Mouse (Mus musculus): ENCODE measurements around the gene Znhit3. TPM values are rescaled to one million over a fixed set of nuclear protein-coding genes. Genes with fewer than 3 reads are reported as not detected.

Znhit3 gene
- polyA plus RNA-seq, 1 experiment from 2014 or later, result 37.1 TPM

DNA sequence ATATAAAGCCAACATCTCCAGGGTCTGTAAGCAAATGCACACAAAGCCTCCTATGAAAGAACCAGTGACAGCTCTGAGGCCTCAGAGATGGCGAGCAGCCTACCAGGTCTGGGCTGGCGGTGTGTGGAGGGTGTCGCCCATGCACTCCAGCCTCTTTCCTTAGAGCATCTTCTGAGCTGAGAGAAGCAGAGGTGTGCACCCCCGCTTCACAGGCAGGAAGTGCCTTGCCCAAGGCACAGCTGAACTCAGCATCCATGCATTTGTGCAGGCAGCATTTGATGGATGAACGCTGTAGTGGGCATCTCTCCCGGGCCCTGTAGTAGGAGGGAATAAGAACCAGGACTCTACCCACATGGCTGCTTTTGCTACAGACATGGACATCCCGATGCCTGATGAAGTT, 24.5 kb downstream of the Znhit3 start:
- WGBS, result 93% methylated on average over 7 of the region's 7 CpGs

DNA sequence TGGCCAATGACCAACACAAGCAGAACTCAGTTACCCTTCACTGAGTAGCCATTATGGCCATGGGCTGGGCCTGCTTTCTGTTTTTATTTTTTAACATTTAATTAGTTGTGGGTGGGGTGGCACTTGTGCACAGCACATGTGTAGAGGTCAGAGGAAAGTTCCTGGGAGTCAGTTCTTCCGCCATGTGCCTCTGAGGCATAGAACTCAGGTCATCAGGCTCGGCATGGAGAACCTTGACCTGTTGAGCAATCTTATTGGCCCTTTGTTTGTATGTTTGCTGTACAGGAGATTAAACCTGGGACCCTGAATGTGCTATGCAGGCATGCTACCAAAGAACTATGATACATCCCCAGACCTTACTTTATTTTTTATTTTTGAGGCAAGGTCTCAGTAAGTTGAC, 26.7 kb downstream of the Znhit3 start:
- ATAC-seq (ENCODE audit: insufficient number of reproducible peaks, low FRiP score), result no peak
- Histone ChIP-seq H3K27me3 (replicated peaks) (no peaks in the 10 kb centered on the region), H3K27ac (ENCODE audit: poor library complexity, severe bottlenecking) (no peak overlapping the region), H3K4me1 (replicated peaks) (no peaks in the 10 kb centered on the region), H3K36me3 (peaks cover 86% of the 10 kb centered on the region), H3K4me2 (no peak overlapping the region), H3K4me3 (no peak overlapping the region), H3K9ac (no peak overlapping the region), H3K9me3 (replicated peaks) (no peaks in the 10 kb centered on the region)
- WGBS, result 87% methylated on average over 2 of the region's 2 CpGs

More for the DNA sequence above, 24.5 kb downstream of the Znhit3 start:
- H3K9ac ChIP-seq, result no peak overlapping the region
- no peak overlapping the region for H3K4me3 ChIP-seq
- H3K9me3 ChIP-seq (replicated peaks), result no peaks in the 10 kb centered on the region
- no peaks in the 10 kb centered on the region for H3K27me3 ChIP-seq (replicated peaks)
- H3K36me3 ChIP-seq, result peaks cover 87% of the 10 kb centered on the region
- H3K4me1 ChIP-seq (replicated peaks), result no peaks in the 10 kb centered on the region
- ATAC-seq (ENCODE audit: insufficient number of reproducible peaks, low FRiP score), result no peak
- H3K4me2 ChIP-seq, result no peak overlapping the region
- no peak overlapping the region for H3K27ac ChIP-seq (ENCODE audit: poor library complexity, severe bottlenecking)

GRCm38 (mm10) chr11:84888025-84888424, 28.1 kb downstream of the Znhit3 start:
- Histone ChIP-seq H3K36me3 (peaks cover 89% of the 10 kb centered on the region), H3K27me3 (replicated peaks) (no peaks in the 10 kb centered on the region), H3K9me3 (replicated peaks) (no peaks in the 10 kb centered on the region), H3K9ac (no peak overlapping the region), H3K4me2 (no peak overlapping the region), H3K4me1 (replicated peaks) (no peaks in the 10 kb centered on the region), H3K27ac (ENCODE audit: poor library complexity, severe bottlenecking) (no peak overlapping the region), H3K4me3 (no peak overlapping the region)
- no peak for ATAC-seq (ENCODE audit: insufficient number of reproducible peaks, low FRiP score)
- 92% methylated on average over 8 of the region's 8 CpGs for WGBS

DNA sequence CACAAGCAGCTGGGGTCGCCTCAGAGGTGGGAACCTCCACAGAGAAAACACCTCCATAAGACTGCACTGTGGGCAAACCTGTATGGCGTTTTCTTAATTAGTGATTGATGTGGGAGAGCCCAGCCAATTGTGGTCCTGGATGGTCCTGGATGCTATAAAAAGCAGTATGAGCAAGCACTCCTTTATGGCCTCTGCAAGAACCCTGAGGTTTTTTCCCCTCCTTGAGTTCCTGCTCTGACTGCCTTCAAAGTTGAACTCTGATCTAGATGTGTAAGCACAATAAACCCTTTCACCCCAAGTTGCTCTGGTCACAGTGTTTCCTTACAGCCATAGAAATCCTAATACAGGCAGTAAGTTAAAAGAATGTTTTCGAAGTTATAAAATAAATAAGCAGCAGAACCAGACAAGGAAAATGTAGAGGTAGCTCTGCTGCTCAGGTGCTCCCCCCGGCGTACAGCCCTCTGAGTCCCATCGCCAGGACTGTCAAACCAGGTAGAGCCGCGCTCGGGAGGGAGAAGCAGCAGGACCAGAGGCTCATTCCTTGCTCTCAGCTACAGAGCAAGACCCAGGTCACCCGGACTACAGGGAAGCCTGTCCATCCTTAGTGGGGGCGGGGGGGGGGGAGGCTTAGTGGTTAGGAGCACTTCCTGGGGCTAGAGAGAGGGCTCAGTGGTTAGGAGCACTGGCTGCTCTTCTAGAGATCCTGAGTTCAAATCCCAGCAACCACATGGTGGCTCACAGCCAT, 29.2 kb downstream of the Znhit3 start:
- no peak for ATAC-seq (ENCODE audit: insufficient number of reproducible peaks, low FRiP score)
- Histone ChIP-seq H3K9ac (no peak overlapping the region), H3K27me3 (replicated peaks) (no peaks in the 10 kb centered on the region), H3K36me3 (peaks cover 85% of the 10 kb centered on the region), H3K9me3 (replicated peaks) (no peaks in the 10 kb centered on the region), H3K4me1 (replicated peaks) (no peaks in the 10 kb centered on the region), H3K27ac (ENCODE audit: poor library complexity, severe bottlenecking) (no peak overlapping the region), H3K4me3 (no peak overlapping the region), H3K4me2 (no peak overlapping the region)
- WGBS, result 88% methylated on average over 11 of the region's 11 CpGs

GRCm38 (mm10) chr11:84886236-84886635, 29.9 kb downstream of the Znhit3 start:
- WGBS, result 89% methylated on average over 5 of the region's 5 CpGs
- Histone ChIP-seq H3K4me1 (replicated peaks) (peaks cover 5% of the 10 kb centered on the region), H3K4me2 (no peak overlapping the region), H3K9ac (no peak overlapping the region), H3K27ac (ENCODE audit: poor library complexity, severe bottlenecking) (no peak overlapping the region), H3K9me3 (replicated peaks) (no peaks in the 10 kb centered on the region), H3K36me3 (peaks cover 78% of the 10 kb centered on the region), H3K27me3 (replicated peaks) (no peaks in the 10 kb centered on the region), H3K4me3 (no peak overlapping the region)
- ATAC-seq (ENCODE audit: insufficient number of reproducible peaks, low FRiP score), result no peak

DNA sequence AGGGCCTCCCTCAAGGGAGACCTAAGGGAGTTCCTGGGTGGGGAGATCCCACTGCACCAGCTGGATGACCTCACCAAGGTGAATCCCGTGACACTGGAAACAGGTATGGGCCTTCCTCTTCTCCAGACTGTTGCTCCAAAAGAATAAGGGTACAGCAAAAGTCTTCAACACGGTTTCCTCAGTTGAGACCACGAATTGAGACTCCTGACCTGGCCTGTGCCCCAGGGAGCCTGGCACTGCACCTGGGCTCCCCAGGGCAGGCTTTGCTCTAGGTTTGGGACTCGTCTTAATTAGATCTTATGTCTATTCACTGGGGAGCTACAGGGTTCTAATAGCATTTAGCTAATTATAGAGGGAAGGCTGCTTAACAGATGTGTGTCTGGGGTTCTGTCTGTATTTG, 30.9 kb downstream of the Znhit3 start:
- Histone ChIP-seq H3K4me1 (replicated peaks) (peaks cover 11% of the 10 kb centered on the region), H3K4me3 (no peak overlapping the region), H3K4me2 (no peak overlapping the region), H3K36me3 (peaks cover 74% of the 10 kb centered on the region), H3K9ac (no peak overlapping the region), H3K9me3 (replicated peaks) (no peaks in the 10 kb centered on the region), H3K27me3 (replicated peaks) (no peaks in the 10 kb centered on the region), H3K27ac (ENCODE audit: poor library complexity, severe bottlenecking) (no peak overlapping the region)
- no peak for ATAC-seq (ENCODE audit: insufficient number of reproducible peaks, low FRiP score)
- WGBS, result 83% methylated on average over 4 of the region's 4 CpGs

DNA sequence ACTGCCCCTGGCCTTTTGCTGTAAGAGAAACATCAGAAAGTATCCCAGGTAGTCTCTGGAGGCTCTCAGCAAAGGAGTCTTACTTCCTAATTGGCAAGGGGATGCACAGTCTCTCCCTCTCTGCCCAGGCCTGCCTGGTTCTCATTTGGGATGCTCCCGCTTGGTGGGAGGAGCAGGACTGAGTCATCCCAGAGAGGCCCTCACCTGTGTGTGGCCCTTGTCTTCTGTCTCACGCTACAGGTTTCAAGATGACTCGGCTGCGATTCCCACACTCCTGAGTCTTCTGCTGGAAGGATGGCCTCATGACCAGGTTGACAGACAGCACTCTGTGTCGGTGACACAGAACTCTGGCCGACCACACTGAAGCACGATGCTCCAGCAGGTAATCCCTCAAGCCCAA, 33.8 kb downstream of the Znhit3 start:
- H3K27me3 ChIP-seq (replicated peaks), result no peaks in the 10 kb centered on the region
- WGBS, result 92% methylated on average over 7 of the region's 7 CpGs

GRCm38 (mm10) chr11:84880971-84881370, 35.2 kb downstream of the Znhit3 start:
- peaks cover 47% of the 10 kb centered on the region for H3K36me3 ChIP-seq

More for the DNA sequence above, 33.8 kb downstream of the Znhit3 start:
- H3K36me3 ChIP-seq, result peaks cover 56% of the 10 kb centered on the region
- ATAC-seq (ENCODE audit: insufficient number of reproducible peaks, low FRiP score), result no peak
- no peak overlapping the region for H3K4me2 ChIP-seq
- no peak overlapping the region for H3K27ac ChIP-seq (ENCODE audit: poor library complexity, severe bottlenecking)
- no peaks in the 10 kb centered on the region for H3K9me3 ChIP-seq (replicated peaks)
- H3K9ac ChIP-seq, result no peak overlapping the region
- peaks cover 16% of the 10 kb centered on the region for H3K4me1 ChIP-seq (replicated peaks)
- H3K4me3 ChIP-seq, result no peak overlapping the region

GRCm38 (mm10) chr11:84880465-84880961, 35.7 kb downstream of the Znhit3 start:
- ATAC-seq (ENCODE audit: insufficient number of reproducible peaks, low FRiP score), result peak; percentile 71
- peaks cover 44% of the 10 kb centered on the region for H3K36me3 ChIP-seq
- H3K27ac ChIP-seq (ENCODE audit: poor library complexity, severe bottlenecking), result peak overlapping the region; percentile 87
- H3K9me3 ChIP-seq (replicated peaks), result no peaks in the 10 kb centered on the region
- H3K4me1 ChIP-seq (replicated peaks), result peaks cover 16% of the 10 kb centered on the region
- under 1% methylated on average over 24 of the region's 24 CpGs for WGBS
- peak overlapping the region; percentile 84 for H3K9ac ChIP-seq
- H3K4me2 ChIP-seq, result peak overlapping the region; percentile 94
- no peaks in the 10 kb centered on the region for H3K27me3 ChIP-seq (replicated peaks)
- H3K4me3 ChIP-seq, result peak overlapping the region; percentile 82

More at GRCm38 (mm10) chr11:84880971-84881370, 35.2 kb downstream of the Znhit3 start:
- peaks cover 16% of the 10 kb centered on the region for H3K4me1 ChIP-seq (replicated peaks)
- no peaks in the 10 kb centered on the region for H3K27me3 ChIP-seq (replicated peaks)
- peak overlapping the region; percentile 94 for H3K4me2 ChIP-seq
- WGBS, result 54% methylated on average over 9 of the region's 9 CpGs
- no peak for ATAC-seq (ENCODE audit: insufficient number of reproducible peaks, low FRiP score)
- H3K27ac ChIP-seq (ENCODE audit: poor library complexity, severe bottlenecking), result peak overlapping the region; percentile 87
- no peaks in the 10 kb centered on the region for H3K9me3 ChIP-seq (replicated peaks)
- H3K9ac ChIP-seq, result peak overlapping the region; percentile 84
- H3K4me3 ChIP-seq, result peak overlapping the region; percentile 82

DNA sequence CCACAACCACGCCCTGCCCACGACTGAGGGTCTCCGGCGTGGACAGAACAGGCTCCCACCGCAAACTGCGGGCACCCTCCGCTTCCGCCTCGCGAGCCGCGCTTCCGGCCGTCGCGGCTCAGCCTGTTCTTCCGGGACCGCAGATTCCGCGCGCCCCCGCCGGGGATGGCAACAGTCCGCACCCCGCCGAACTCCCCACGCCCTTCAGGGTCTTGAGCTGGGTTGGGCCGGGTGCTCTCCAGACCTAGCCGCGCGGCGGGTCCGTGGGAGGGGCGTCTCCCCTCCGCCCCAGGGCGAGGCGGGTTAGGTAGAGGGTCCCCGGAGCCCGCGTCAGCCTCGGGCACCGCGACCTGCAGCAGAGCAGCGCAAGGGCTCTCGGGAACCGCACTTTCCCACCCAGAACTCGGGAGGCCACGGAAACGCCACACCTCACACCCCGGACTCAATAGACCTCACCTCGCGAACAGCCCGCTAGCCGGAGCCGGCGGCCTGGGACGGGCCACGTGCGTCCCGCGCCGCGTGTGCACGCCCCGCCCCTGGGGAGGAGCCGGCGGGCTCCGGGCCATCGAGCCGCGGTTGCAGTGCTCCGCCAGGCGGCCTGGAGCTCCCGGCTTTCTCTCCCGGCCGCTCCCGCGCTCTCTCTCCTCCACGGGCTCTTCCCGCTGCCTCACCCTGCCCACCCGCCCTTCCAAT, 36.2 kb downstream of the Znhit3 start, which contains the start of the genes Myo19 and Pigw:
Gene Myo19 (plus strand): TSS at position 377 of the 693 bp plus-strand sequence.
Gene Pigw (minus strand): TSS at position 514 of the 693 bp plus-strand sequence.
- ATAC-seq (ENCODE audit: insufficient number of reproducible peaks, low FRiP score), result peak; percentile 97
- Histone ChIP-seq H3K4me1 (replicated peaks) (peaks cover 16% of the 10 kb centered on the region), H3K27me3 (replicated peaks) (no peaks in the 10 kb centered on the region), H3K9ac (peak within 1 kb of the TSS; percentile 84), H3K27ac (ENCODE audit: poor library complexity, severe bottlenecking) (peak within 1 kb of the TSS; percentile 87), H3K4me3 (peak within 1 kb of the TSS; percentile 82), H3K36me3 (peaks cover 38% of the 10 kb centered on the region), H3K9me3 (replicated peaks) (no peaks in the 10 kb centered on the region), H3K4me2 (peak within 1 kb of the TSS; percentile 94)
- WGBS, result under 1% methylated on average over 78 of the region's 81 CpGs
